Mouse (Mus musculus): Measurements from ENCODE around the gene Amdhd2.

The Amdhd2 gene

DNA sequence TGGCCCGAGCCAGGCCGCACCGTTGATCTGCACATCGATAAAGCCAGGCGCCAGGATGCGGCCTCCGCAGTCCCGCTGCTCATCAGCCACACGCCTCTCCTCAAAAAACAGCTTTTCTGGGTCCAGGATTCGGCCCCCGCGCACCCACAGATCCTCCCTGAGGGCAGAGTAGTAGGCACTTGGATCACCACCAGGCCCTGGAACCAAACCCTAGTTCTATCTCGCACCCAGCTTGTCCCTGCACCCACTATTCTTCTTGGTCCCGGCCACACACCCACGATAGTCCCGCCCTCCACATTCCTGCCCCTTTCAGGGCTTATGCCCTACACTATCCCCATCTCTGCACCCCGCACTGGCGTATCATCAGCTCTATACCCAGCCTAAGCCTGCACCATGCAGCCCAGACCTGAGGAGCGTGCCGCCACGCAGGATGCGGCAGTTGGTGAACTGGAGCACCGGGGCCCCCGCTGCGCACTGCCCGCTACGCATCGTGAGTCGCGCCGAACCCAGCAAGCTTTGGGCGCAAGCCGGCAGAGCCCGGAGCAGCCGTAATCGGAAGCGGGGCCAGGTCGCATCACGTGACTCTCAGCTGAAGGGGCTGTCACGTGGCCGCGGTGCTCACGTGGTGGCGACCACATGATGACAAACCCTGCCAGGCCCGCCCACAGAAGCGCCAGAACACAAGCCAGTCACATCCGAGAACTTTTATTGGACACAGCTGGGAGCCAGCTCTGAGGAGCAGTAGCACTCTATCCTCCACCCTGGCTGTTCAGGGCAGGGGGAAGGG lies at the start of gene Amdhd2:
TSS of gene Amdhd2 (minus strand) at position 591 of the 787 bp plus-strand sequence.
- peak; percentile 94 for DNase-seq (ENCODE audit: low spot score)

DNA sequence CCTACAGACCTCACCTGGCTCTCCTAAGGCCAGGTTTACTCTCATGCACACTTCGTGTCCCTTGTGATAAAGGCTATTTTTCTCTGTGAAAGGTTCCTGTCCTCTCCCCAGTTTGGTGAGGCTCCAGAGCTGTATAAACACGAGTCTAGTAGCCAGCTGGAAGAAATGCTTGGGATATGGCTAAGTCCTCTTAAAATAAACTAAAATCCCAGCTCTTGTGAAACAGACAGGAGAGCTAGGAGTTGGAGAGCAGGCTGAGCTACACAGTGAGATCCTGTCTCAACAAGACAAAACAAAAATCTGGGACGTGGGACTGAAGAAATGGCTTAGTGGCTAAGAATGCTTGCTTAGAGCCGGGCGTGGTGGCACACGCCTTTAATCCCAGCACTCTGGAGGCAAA lies 49.6 kb upstream of the Amdhd2 start:
- no peak for DNase-seq (ENCODE audit: low spot score)

DNA sequence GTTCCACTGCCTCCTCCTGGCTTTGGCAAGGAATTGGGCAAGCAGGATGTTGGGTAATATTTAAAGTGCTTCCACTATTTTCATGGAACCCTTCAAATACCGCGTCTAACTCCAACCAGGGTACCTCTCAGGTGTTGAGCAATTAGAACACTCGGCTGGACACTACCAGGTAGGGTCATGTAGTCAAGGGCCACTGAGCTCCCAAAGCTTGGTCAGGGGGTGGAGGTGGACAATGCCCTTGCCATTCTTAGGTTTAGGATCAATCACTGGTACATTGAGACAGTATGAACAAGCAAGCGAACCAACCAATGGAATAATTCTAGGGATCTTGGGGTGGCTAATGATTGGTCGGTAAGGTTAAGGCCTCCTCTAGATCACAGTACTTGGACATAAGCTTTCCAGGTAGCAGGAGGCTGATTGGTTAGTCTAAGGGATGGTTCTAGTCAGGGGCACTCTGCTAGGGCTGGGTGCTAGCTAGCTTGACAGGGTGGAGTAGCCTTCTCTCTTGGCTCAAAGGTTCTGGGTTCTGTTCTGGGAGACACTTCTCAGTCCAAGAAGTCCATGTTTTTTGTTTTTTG lies 49.0 kb upstream of the Amdhd2 start:
- DNase-seq (ENCODE audit: low spot score) = no peak

DNA sequence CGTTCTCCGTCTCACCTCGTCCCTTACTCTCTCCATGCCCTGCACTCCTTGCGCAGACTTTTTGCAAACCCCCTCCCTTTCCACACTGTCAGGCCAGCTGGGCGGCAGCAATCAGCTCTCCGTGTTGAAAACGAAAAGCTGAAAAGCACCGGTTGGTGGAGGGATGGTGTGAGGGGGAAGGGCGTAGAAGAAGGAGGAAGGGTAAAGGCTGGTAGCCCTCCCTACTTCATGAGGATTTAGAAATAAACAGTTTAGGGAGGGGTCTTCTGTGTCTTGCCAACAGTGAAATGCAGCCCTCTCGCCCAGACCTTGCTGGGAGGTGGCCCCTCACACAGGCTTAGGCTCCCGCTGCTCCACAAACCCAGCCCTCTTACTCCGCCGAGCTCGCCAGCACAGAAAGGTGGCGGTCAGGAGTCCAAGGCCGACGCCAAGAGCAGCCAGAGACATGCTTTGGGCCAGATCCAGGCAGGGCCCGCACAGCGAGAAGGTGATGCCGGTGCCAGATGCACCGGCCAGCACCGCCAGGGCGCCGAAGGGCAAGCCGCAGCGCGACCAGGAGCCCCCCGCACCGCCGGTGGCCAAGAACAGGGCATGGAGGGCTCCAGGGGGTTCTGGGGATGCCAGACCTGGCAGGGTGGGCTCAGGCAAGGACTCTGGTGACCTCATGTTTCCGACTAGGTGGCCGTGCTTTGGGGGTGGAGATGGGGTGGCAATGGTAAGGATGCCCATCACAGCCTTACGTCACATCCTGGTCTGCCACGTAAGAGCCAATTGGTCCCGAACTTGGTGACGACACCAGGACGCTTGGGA lies 48.3 kb upstream of the Amdhd2 start:
- no peak for DNase-seq (ENCODE audit: low spot score)

DNA sequence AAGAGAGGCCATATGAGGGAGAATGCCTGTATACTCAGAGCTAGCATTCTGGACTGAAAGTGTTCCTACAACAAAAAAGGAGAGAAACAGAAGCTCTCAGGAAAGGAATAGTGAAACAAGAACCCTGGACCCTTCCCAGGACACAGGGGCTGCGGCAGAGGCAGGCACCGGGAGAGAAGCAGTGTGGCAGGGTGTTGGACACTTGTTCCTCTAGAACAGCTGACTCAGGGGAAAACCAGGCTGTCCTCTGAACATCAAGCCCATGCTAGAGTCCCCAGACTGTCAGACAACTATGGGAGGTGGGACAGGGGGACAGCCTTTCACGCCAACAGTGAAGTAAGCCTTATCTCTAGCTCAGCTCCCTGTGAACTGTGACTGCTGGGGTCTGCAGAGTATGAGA lies 47.0 kb upstream of the Amdhd2 start:
- no peak for DNase-seq (ENCODE audit: low spot score)

DNA sequence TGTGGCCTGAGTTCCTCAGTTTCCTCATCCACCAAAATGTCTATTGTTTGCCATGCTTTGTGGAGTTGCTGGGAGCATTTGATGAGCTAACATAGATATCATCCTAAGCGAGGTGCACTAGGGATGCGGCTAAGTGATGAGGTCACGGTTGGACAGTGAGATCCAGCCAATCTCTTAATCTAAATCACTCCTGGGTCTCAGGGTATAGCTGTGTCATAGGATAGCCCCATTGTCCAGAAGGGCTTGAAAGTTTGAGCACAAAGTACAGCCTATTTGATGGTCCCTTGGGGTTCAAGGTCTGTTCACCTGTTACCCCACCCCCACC lies 46.3 kb upstream of the Amdhd2 start:
- no peak for DNase-seq (ENCODE audit: low spot score)

DNA sequence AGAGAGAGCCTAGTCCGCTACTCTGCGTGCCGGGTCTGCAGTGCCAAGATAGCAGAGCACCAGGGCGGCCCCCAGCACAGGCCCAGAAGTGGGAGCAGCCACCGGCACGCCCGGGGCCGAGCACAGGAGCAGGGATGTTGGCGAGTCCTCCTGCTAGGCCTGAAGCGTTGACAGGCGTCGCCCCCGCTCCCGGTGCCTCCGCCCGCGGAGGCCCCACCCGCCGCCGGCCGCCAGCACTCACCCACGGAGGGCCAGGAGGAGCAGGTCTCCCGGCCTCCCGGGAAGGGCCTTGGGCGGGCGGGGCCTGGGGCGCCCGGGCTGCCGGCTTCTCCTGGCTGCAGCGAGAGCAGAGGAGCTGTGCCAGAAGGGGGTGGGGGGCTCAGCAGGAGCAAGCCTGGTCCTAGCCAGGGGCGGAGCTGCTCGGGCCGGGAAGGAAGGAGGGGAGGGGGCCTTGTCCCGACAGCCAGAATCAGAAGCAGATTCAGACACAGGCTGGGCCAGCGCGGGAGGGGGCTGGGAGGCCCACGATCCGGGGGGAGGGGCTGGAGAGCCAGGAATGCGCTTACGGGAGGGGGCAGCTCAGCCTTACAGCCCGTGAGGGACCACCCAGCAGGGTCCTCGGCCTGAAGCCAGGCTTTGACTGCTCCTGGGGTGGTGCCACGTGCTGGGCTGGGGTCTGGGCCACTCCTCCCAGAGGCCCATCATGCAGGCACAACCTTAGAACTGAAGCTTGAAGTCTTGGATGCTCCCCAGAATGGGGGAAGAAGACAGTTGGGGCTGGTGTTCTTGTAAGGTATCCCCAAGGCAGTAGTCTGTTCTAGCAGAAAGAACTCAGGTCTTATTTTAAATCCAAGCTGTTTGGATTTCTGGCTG lies 45.7 kb upstream of the Amdhd2 start, which contains the start of gene Ntn3:
TSS of gene Ntn3 (minus strand) at position 489 of the 873 bp plus-strand sequence.
- peak; percentile 37 for DNase-seq (ENCODE audit: low spot score)

DNA sequence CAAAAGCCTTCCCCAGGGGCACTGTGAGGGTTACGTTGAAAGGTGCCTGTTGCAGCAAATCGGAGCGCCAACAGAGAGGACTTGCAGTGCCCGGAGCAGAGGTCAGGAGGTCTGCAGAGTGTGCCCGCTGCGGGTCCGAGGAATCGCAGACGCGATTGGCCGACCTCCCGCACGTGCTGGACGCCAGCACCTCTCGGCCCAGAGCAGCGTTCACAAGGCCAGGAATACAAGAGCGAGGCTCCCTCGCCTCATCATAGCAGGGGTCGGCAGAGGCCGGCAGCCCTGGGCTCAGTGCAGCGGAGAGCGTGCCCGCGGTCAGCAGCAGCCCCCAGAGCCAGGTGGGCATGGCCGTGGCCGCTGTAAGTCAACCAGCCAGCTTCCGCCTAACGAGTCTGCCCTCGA lies 45.1 kb upstream of the Amdhd2 start:
- DNase-seq (ENCODE audit: low spot score) = no peak

DNA sequence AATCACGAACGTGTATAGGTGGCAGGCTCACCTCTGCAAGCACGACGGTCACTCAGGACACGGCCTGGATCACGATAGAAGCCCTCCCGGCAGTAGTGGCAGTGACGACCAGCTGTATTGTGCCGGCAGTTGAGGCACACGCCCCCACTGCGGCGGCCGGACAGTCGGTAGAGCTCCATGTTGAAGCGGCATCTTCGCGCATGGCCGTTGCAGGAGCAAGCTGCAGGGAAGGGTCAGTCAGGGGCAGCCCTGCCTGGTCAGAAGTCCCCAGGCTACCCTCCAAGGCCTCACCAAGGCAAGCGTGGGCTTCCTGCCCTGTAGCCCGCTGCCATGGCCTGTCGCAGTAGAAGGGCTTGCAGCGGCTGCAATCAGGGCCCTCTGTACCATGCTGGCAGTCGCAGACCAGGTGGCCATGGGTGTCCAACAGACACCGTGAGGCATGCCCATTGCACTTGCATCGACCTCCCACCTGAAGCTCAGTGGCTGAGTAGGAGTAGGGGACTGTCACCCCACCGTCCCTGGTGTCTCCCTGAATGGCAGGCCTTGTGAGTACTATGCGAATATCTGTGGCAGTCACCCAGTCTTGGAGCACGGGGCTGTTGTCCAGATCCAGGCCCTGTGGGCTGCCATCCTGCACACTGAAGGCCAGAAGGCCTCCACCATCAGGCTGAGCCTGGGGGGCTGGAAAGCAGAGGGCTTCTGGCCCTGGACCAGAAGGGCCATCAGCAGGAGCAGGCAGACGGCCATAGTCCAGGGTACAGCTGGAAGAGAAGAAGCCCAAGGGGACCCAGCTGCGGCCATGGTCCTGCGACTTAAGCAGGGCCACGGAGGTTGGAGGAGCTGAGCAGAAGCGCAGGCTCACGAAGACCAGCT lies 44.4 kb upstream of the Amdhd2 start:
- no peak for DNase-seq (ENCODE audit: low spot score)

DNA sequence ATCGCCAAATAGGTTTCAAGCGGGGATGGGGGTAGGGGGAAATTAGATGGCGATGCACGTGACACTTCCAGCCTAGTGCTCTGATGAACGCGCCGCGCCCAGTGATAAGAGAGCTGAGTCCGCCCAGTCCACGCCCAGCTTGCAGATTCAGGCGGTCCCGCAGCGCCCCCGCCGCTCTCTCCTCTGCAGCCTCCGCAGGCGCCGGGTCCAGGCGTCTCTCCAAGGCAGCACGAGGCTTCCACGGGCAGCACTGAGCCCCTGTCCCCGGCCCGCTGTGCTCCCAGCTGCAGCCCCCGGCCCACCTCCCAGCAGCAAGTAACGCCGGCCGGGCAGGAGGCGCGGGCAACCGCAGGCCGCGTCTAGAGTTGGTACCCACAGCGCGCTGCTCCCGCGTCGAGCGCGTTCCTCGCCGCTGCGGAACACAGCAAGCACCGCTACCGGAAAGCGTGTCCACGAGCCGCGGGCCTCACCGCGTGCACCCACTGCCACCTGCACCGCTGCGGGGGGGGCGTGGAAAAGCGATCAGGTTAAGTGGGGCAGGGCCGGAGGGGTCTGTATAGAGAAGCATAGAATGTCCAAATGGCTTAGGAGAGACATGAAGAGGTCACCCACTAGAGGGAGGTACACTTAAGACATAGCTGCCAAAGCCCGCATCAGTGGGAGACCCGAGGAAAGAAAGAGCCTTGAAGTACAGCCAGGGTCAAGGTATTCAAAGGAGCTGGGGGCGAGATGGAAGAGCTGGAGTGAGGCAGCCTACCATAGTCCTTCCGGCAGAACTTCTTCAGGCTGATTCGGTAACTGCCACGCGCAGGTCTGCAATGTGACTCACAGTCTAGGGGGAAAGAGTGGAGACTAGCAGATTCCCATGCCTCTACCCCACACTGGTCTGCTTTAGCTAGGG lies 43.1 kb upstream of the Amdhd2 start:
- DNase-seq (ENCODE audit: low spot score) = no peak

DNA sequence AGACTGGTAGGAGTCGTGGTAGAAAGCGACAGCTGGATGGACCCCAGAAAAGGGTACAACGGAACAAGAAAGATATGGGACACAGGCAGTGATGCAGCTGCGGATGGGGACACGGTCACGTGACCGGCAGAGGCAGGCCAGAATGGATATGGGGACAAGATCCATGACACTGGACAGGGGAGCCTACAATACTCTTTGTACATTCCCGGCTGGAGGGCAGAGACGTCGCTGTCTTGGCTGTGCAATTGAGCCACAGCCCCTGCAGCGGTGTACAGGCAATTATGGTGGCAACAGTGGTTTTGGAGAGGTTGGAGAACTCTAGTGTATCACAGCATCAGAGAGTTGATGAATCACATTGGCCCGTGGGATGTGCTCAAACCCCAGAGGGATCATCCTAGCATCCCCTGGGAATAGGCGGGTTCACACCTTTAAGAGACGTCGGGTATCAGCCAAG lies 42.4 kb upstream of the Amdhd2 start:
- no peak for DNase-seq (ENCODE audit: low spot score)

DNA sequence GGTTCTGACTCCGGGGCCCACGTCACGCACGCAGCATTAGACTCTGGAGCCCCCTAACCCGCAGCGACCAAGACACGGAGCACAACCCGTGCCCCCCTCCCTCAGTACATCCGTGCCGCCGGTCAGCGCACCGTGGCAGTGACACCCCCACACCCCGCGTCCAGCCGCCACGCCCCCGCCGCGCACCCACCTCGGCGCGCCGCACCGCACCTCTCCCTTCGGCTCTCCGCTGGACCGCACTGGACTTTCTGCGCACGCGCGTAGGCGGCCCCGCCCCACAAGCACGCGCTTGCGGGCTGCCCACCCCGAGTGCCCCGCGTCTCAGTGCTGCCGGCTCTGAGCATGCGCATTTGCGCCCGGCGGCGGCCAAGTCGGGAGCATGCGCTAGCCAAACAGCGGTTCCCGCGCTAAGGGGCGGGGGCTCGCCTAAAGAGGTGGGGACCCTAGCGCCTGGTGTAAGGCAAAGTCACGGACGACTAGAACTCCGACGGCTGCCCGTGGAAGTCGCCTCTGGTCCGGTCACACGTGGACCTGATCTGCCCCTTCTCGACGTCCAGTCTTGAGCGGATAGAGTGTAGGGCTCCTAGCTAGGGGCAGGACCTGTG lies 41.8 kb upstream of the Amdhd2 start, which contains the start of gene Tbc1d24:
TSS of gene Tbc1d24 (minus strand) at position 279 of the 605 bp plus-strand sequence.
- peak; percentile 90 for DNase-seq (ENCODE audit: low spot score)

DNA sequence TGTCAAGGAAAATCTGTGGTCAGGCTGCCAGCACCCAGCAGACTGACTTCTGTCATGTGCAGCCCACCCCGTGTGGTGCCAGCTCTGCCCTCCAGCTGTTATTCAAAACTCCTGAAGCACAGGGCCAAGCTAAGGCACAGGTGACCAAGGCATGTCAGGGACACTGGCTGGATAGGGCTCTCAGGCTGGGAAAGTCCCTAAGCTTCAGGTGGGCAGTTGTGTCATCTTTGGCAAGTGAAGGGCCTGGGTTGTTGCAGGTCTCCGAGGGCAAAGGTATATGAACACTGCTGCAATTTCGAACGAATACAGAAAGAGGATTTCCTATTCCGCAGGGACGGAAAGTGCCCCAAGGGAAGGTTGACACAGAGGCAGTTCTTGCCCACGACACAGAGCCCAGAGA lies 41.3 kb upstream of the Amdhd2 start:
- DNase-seq (ENCODE audit: low spot score) = no peak

DNA sequence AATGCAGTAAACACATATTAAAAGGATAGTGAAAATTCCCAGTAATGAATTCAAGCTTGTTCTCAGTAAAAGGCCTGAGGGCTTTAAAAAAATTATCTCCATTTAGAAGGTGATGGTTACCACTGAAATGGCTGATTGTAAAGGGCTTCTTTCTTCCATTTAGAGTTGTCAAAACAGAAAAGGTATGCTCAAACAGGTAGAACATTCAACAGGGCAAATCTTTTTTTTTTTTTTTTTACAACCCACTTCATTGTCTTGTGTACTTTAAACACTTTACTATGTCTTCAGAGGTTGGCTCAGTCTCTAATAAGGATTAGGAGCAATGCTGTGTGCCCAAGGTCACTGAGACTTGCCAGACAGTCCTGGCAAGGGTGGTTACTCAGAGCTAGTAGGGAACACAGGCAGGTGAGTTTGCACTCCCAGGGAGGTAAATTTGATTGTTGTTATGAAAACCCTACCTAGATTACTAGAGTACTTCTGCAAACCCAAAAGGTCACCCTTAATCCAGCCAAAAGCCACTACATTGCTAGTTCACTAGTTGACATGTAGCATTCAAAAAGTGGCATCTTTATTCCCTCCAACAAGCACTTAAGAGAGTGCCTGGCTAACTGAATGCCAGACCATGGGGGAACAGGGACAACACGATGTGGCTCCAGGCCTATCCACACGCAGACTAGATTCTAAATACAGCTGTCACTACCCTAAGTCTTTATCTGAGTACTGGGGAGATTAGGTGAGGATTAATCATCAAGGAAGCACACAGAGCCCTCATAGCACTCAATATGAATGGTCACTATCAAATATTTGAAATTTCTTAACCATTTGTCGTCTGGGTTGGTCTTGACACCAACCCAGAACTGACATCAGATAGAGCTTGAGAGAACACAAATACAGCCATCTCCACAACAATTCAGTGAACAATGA lies 40.3 kb upstream of the Amdhd2 start:
- DNase-seq (ENCODE audit: low spot score) = no peak

DNA sequence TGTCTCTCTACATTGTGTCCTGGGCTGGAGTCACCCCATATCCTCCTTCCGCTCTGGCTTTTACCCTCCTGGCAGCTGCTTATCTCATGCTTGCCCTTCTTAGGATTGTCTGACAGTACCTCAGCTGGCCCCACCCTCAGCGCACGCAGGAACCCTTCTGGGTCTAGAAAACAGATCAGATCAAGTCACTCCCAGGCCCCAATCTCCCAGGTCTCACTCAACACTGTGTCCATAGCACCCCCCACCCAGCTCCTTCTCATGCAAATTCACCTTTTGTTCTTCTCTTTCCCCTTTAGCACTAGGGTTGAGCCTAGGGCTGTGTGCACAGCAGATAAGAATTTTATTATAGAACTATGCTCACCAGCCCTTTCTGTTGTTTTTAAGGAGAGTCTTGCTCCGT lies 39.5 kb upstream of the Amdhd2 start:
- no peak for DNase-seq (ENCODE audit: low spot score)

DNA sequence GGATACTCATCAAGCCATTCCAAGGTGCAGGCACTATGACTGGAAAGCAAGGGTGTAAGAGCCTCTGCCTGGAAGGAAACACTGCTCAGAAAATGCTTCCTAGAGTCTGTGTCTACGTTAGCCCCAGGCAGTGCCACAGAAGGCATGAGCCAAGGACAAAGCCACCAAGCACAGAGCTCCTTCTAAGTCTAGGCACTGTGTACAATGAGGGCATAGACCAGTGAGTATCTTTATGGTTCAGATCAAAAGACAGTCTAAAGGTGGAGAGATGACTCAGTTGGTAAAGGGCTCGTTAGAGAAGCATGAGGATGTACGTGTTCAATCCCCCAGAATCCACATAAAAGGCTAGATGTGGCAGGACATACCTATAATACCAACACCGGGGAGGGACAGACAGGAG lies 37.5 kb upstream of the Amdhd2 start:
- no peak for DNase-seq (ENCODE audit: low spot score)

DNA sequence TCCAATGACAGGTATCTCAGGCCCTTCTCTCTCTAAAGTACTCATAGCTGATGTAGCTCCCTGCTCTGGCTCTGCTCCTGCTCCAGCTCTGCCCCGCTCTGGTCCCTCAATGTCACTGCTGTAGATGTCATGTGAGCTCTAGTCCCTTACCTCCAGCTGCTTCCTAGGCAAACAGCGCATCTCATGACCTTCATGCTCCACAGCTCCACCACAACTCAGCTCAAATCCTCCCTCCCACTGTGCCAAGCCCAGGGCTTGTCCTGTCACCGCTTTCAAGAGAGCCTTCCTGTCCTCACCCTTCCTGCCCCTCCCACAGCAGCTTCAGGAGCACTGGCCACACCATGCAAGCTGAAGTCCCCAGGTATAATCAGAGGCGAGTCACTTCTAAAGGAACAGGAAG lies 36.2 kb upstream of the Amdhd2 start:
- DNase-seq (ENCODE audit: low spot score) = no peak

DNA sequence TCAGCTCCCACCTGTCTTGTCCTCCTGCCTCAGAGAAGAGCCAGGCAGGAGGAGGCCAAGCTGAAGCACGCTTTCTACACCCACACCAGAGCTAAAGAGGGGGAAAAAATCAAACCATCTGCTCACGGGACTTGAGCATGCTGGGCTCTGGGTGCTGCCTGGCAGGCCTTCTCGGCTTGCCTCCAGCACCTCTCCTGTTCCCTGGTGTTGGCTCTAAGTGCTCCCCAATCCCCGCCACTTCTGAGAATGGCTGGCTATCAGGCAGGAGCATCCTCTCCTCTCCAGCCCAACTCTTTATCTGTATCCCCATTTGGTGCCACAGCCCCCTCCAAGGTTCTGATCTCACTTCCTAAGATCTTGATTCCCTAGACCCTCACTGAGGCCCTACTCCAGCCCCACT lies 35.7 kb upstream of the Amdhd2 start:
- no peak for DNase-seq (ENCODE audit: low spot score)

Measured in urinary bladder, postnatal 25 days (tissue).